Mouse (Mus musculus) telencephalon, adult 2 months (tissue): ENCODE data around the gene Arsg.

Experiments
- DNase-seq: peaks from one replicate; pipeline ENCODE4 v3.0.0-alpha.2; 2011; ENCODE audit warnings: low read depth, low spot score

The Arsg gene

DNA sequence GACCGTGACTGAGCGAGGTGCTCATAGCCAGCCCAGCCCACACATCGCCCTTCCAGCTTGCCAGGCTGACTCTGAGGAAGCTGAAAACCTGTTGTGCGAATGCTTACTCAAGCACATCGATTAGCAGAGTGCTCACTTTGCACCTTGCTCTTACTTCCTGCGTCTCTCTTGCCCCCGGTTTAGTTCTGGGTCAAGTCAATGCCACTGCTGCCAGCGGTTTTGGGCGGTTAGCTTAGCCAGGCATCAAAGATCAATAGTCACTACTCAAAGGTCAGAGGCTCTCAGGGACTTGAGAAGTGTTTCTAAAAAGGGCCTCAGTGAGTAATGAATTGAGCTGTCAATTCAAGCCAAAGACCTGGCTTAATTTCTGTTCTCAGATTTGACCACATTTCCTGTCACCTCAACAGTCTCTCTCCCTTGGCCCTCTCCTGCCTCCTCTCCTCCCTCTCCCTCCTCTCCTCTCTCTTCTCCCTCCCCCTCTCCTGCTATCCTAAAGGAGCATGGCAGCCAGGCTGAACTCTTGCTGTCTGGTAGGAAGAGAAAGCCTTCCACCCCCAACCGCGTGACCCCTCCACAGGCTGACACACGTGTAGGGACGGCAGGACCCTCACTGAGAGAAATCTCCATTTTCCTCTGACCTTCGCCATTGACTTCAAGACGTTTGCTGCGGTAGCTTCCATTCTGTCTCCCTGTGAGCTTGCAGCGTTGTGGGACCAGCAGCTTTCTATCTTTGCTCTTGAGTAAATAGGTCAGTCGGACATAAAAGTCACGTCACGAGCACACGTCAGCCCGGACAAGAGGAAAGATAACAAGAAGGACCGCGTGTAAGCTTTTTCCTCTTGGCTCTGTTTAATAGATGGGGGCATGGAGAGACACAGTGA, 22.0 kb downstream of the Arsg start:
- no peak for DNase-seq

DNA sequence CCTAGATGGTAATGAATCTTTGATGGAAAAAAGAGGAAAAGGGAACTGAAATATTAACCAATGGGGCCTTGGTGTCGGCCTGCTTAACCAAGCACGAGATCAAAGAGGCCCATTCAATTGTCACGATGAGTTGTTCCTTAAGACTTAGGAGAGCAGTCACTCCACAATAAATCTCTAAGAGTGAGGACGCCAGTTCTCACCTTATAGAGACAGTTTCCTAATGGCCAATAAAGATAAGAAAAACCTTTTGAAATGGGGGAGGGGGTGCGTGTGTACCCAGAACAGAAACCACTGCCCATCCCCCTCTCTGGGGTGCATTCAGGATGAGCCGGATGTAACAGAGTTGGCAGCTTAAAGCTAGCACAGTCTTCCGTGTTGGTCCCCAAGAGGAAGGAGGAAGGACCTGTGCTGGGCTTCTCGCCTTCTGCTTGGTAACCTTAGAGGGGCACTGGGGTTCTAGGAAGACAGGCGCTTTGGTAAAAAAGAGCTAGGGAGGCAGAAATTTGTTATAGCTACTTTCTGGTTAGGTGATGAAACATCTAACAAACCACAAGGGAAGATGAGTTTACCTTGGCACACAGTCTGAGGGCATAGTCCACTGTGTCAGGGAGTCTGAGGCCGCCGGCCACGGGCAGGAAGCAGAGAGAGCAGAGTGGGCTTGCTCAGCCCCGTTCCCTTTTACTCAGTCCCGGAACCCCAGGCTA, 22.7 kb downstream of the Arsg start:
- no peak for DNase-seq

DNA sequence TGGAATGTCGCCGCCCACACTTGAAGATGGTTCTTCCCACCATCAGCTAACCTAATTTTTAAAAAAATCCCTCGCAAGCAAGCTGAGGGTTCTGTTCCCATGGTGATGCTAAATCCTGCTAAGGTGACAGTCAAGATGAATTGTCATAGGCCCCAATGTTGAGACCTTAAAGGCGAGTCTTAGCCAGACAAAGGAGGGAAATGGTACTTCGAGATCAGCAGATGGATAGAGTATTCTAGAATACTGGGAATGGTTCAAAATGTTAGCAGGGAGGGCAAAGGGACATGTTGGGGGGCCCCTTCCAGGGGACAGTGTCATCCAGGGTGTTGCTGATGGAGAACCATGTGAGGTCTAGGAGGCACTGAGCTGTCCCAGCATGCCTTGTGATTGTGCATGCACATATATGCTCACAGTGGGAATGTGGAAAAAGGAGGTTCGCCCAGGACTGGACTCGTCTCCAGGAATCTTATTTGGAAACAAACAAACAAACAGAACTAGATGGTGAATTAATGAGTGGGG, 23.4 kb downstream of the Arsg start:
- no peak for DNase-seq

DNA sequence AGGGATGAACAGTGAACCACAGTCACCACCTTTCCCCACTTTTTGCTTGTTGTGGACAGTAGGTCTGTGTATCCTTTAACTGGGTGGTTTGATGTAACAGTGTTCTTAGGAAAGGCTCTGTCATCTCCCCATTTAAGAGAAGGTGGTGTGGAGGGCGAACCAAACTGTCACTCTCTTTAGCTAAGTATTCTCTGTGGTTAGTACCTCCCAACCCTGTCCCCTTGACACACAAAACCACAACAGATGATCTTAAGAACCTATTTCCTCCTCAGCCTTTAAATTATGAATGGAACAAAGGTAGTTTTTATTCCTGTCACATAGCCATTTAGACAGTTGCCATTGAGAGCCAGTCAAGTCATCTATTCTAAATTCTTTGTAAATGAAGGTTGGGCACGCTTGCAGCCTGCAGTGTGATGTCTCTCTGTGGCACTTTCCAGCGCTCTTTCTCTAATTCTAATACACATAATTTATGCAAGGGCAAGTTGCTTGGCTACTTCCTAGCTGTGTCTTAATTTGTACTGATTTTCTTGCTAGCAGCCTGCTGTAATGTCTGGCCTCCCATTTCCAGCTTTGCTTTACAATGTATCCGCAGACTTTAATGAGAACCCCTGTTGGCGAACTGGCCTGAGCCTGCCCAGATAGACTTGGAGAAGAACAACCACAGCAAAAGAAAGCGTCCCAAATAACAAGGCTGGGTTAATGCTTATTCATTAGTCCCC, 24.0 kb downstream of the Arsg start:
- no peak for DNase-seq

DNA sequence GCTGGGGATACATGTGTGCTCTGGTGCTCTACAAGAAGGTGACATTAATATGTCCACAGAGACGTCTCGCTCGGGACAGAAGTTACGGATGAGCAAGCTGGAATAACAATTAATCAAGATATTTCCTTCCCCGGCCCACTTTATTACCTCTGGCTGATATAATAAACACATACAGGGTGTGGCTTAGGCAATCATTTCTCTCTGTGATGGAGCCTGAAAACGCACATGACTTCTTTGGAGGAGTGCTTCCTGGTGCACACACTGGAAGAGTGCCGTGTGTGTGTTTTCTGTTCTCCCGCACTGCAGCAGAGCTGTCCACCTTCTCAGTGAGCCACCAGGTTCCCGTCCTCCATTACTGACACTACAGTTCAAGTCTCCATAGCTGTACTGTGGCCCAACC, 24.8 kb downstream of the Arsg start:
- no peak for DNase-seq

DNA sequence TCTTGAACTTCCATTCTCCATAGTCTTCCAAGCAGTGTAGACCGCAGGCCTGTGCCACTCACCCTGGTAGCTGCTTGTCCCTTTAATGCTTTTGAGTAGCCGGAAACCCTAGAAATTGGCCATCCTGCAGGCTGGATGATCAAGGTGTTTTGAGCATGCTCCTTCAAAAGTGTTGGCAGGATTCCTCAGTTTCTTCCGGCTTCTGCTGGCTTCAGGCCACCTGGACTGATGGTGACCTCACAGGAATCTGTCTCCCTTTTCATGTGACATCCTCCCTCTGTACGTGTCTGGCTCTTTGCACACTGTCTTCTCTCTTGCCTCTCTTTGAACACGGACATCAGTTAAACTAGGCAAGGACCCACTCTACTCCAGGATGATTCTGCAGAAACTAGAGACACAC, 27.0 kb downstream of the Arsg start:
- DNase-seq = no peak

DNA sequence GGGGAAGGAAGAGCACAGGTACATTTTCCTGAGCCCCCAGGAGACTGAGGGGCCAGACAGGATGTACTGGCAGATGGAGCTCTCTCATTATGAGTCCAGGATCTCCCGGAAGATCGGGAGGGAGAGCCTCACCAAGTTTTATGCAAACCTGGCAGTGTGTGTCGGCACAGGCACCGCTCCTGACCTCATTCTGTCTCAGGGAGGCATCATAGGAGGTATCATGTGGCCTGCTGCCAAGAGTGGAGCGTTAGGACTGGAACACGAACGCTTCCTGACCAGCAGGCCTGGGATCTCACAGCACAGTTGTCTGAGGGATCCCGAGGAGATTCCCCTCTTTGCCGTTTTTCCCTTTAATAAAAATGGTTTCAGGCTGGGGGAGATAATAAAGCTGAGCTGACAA, 31.8 kb downstream of the Arsg start:
- DNase-seq = no peak

DNA sequence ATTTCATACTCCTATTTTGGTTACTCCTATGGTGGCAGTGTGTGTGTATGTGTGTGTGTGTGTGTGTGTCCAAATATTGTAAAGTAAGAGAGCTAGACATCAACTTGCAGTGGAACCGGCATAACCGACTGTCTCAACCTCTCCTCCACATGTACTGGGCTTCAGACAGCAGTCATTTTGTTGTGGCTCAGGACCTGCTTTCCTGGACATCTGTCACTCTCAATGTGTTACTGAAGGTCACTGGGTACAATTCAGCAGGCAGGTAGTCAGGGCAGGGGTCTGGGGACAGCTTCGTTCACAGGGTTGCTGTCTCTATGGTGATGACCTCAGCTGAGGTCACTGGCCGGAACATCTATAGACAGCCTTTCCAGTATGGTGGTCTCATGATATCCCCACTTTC, 32.6 kb downstream of the Arsg start:
- DNase-seq = no peak

DNA sequence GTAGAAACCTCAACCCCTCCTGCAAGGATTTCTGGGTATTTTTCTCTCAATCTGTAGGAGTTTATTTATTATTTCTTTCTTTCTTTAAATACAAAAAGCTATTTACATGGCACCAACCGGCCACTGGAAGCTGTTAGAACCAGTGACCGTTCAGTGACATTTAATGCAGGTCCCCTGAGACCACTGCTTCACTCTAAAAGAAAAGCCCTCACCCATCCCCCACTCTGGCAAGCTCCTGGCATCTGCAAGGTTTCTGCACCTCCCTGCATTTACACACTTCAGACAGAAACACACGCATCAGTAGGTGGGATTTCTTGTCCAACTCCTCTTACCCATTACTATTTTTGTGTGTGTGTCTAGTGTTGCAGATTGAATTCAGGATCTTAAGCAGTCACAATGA, 33.9 kb downstream of the Arsg start:
- DNase-seq = no peak

DNA sequence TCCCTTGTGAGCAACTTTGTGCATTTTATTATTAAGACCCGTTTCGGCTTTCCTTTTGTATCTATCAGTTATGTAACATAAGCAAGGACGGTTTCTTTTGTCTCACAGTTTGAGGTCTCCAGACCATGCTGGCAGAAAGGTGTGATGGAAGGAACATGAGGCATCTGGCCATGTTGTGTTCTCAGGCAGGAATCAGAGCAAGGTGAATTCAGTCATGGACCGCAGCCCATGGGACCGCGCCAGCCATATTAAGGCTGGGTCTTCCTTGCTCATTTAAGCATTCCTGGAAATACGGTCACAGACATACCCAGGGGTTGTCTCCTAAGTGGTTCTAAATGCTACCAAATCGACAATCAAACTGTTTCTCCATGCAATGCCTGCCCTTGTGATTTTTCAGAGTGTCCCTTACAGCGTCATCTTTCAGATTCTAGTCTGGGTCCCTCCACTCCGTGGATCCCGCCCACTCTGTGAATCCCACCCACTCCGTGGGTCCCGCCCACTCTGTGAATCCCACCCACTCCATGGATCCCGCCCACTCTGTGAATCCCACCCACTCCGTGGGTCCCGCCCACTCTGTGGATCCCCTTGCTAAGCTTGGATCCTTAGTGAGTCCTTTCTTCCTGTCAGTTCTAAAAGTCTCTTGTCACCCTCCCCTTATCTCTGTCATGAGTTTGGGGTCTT, 40.0 kb downstream of the Arsg start:
- DNase-seq = no peak

DNA sequence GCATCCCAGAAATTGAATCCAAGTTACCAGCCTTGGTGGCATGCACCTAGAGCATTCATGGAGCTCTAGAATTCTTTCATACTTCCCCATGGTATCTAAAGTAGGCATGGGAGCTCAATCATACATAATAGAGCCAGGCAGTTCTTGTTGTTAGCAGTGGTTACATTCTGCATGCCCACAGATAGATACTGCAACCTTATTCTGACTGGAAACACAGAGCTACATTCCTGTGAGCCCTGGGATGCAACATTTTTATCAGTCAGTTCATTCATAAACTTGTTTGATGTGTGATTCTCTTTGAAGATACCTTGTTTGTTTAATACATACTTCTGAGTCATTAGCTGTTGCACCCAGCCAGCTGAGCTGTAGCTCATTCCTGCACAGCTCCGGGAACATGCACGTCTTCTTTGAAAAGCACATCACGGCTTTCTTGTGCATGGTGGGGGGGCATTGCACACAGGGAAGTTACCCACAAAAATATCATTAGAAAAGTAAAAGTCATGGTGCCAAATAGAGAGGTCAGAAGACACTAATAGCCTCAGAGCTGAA, 41.0 kb downstream of the Arsg start:
- DNase-seq = no peak

DNA sequence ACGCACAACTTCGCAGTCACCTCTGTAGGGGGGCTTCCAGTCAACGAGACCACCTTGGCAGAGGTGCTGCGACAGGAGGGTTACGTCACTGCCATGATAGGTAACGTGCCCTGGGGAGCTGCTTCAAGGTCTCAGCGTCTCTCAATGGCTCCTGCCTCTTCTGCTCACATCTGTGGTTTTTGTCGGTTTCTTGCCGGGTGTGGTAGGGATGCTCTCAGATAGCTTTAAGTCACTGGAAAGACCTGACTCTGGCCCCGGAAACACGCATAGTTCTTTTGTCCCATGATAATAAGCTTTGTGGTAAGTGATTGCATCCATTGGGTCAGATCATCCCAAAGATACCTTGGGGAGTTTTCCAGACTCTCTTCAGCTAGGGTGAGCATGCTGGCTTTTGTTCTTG, 44.2 kb downstream of the Arsg start:
- DNase-seq = no peak

DNA sequence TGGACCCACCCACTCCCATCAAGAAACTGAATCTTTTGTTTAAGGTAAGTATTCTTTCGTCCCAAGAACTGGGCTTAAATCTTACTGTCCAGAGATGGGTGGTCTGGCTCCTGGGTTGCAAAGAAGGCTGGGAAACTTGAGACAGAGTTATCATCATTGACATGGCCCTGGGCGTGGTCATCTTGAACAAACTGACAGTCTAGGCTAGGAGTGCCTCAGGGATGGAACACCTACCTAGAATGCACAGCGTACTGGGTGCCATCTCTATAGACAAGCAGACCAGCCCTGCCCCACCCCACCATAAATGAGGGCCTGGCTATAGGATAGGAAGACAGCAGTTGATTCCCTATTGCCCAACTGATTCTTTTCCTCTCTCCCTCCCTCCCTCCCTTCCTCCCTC, 44.6 kb downstream of the Arsg start:
- no peak for DNase-seq

DNA sequence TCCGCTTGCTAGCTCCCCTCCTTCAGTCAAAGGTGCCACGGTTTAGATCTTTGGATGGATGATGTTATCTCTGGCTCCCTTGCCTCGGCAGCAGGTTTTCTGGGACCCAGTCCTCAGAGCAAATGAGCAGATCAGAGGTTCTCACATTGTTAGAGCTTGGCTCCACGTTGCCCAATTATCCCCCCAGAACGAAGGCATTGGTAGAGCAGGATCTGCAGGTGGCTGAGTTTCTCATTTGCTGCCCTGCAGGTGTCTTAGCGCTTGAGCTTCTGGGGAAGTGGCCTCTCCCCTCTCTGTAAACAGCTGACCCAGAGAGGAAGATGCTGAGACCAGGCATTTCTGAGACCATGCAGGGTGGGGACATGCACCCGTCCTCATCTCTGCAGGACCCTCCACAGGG, 47.8 kb downstream of the Arsg start:
- no peak for DNase-seq

DNA sequence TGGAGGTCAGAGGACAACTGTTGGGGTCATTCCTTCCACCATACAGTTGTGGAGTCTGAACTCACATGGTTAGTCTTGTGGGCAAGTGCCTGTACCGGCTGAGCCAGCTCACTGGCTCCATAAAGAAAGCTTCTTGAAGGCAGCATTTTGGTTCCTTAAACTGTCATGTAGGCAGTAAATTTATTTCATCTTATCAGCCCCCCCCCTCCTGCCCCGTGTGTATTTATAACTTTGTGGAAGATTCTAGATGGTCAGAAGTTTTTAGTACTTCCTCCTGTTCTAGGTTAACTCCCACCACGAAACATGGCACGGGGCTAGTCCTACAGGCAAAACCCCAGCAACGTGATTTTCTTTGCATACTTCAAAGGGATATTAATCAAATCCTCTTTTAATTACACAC, 51.7 kb downstream of the Arsg start:
- DNase-seq = no peak

DNA sequence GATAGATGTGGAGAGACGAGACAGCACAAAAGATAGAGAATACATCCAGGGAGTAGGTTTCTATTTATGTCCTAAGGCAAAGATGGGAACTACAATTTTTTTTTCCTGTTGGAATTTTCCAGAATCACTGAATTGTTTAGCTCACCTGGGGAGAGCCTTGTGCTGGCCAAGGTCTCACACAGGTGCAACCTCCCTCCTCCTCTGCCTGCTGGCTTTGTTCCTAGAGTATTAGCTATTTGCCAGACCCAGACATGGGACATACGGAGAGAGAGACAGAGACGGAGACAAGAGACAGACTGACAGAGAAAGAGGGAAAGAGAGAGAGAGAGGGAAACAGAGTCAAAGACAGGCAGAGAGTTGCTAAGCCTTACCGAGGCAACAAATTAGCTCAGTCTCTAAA, 52.4 kb downstream of the Arsg start:
- no peak for DNase-seq

DNA sequence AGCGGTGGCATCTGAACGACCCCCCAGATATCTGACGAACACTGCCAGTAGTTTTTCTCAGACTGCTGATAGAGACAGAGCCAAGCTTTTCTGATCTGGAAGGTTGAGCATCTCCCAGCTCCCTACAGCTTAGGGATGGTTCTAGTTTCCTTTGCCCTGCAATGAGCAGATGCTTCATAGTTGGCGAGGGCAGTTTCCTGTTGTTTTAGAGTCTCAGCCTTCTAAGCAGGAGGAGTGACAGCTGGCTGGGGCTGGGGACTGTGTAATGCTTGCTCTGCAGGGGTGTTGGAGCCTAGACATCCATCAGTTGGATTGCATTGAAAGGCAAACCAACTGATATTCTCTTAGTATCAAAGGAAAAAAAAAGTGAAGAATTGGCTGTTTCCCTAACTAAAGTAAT, 56.9 kb downstream of the Arsg start:
- peak; percentile 2 for DNase-seq

DNA sequence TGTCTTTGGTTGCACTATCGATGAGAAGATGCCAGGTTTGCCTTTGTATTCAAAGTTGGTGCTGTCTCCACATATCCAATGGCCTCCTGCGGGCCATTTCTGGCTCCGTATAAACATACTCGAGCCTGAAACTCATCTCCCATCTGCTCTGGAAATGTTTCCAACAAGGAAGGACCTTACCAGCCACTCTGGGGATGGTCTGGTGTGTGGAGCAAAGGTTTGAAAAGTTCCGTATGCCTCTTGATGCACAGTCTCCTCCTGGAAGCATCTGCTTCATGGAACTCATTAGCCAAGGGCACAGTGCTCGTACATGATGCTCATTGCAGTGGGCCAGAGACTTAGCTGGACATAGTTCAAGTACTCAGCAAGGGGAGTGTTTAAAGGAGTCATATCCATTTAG, 62.8 kb downstream of the Arsg start:
- no peak for DNase-seq

DNA sequence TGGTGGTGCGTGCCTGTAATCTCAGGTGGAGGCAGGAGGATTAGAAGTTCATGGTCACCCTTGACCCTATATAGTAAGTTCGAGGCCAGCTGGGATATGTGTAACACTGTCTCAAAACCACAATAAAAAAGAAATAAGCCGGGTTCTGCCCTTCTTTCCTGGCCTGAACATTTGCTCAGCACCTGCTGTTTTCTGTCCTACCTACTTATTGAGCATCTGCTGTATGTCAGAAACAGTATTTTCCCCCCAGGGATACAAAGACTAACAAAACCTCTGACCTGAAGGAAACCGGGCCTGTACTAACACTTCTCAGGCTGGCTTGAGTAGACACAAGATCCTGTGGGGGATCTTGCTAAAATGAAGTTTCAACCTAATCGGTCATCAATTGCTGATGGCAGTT, 63.8 kb downstream of the Arsg start:
- no peak for DNase-seq

DNA sequence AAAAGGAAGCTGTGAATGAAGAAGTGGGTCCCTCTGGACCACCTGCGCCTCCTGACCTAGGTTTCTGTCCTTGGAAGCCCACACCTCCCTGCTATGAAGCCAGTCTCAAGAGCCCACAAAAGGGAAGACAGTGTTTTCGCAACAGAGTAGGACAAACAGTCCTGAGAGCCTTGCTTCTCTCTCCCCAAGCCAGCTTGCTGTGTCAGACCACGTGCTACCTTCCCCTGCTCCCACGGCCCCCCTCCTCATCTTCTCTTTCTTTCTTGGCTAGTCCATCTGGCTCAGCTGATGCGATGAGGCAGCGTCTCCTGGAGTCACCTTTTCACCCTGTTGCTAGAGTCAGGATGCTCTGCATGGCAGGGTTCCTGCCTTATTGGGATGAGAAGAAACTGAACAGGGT, 66.1 kb downstream of the Arsg start:
- DNase-seq = no peak

DNA sequence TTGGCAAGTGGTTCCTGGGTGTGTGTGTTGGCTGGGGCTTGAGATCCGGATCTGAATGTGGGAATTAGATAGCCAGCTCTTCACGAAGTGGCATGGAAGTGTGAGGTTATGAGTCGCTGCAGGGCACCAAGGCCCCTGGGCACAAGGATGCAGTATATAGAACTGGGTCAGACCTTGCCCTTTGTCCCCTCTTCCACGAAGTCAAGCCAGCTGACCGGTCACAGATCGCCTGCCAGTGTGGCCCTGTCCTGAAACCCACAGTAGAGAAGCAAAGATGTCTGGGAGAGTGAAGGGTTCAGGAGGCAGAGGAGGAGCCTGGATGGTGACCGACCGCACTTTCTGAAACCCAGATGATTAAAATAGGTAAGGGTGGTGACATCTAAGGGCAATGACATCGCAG, 70.3 kb downstream of the Arsg start:
- DNase-seq = no peak

DNA sequence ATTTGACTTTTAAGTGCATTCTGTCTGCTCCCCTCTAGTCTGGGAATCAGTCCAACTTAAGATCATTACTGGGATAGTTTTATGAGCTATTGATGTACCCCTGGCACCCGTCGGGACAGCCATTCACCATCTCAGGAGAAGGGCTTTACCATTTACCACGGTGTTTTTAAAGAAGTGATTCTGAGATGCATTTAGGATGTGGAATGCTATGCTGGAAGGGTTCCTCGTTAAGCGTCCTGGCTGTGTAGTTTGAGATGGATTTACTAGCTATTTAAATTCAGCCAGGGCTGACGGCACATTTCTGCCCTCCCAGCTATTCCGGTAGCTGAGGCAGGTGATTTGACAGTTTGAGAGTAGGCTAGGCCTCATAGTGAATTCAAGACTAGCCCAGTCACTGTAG, 71.3 kb downstream of the Arsg start:
- no peak for DNase-seq
